18 mouse cellular contexts compared by ENCODE assay signal in genomic region chr3:95925087-95925486, GRCm38 (mm10).
"Had no signal": no experiment of that assay in that cellular context is flagged by ENCODE, and none has a peak within 500 bp of the region (broad histone marks: within the 10 kb centered on the region; RNA-seq: fewer than 3 reads in every experiment).

No protein-coding gene starts in this region.

- H3K9me3 ChIP-seq: limb, embryonic 10.5 days; limb, embryonic 13.5 days; liver, embryonic 12.5 days; liver, embryonic 15.5 days; midbrain, embryonic 12.5 days; midbrain, embryonic 15.5 days; neural tube, embryonic 13.5 days had no signal

- H3K36me3 ChIP-seq: limb, embryonic 10.5 days; limb, embryonic 13.5 days; liver, embryonic 12.5 days; liver, embryonic 15.5 days; midbrain, embryonic 12.5 days; midbrain, embryonic 15.5 days; neural tube, embryonic 13.5 days had no signal

- DNase-seq: kidney, adult 2 months; kidney, postnatal 25 days; layer of hippocampus, adult 9-11 months; liver; lung, adult 18-20 months; lung, postnatal 14 days; lung, postnatal 4 days; retina, postnatal 1 day had no signal

- H3K4me1 ChIP-seq: limb, embryonic 13.5 days; midbrain, embryonic 12.5 days; neural tube, embryonic 13.5 days had no signal

- H3K27me3 ChIP-seq: limb, embryonic 13.5 days; liver, embryonic 12.5 days; liver, embryonic 15.5 days; midbrain, embryonic 12.5 days; midbrain, embryonic 15.5 days; neural tube, embryonic 13.5 days had no signal

- ATAC-seq: intestine, postnatal 0 days; liver, embryonic 12.5 days; midbrain, embryonic 15.5 days had no signal

- H3K27ac ChIP-seq: kidney, postnatal 0 days; layer of hippocampus, adult 2 months; limb, embryonic 10.5 days; limb, embryonic 13.5 days; liver, embryonic 12.5 days; liver, embryonic 15.5 days; midbrain, embryonic 12.5 days; midbrain, embryonic 15.5 days; neural tube, embryonic 13.5 days had no signal

- H3K4me2 ChIP-seq: limb, embryonic 13.5 days; liver, embryonic 12.5 days; liver, embryonic 15.5 days; midbrain, embryonic 12.5 days; midbrain, embryonic 15.5 days; neural tube, embryonic 13.5 days had no signal

- H3K4me3 ChIP-seq: layer of hippocampus, adult 2 months; limb, embryonic 10.5 days; limb, embryonic 13.5 days; liver, embryonic 12.5 days; liver, embryonic 15.5 days; midbrain, embryonic 12.5 days; midbrain, embryonic 15.5 days; neural tube, embryonic 13.5 days had no signal

- H3K9ac ChIP-seq: limb, embryonic 13.5 days; liver, embryonic 12.5 days; liver, embryonic 15.5 days; midbrain, embryonic 12.5 days; midbrain, embryonic 15.5 days; neural tube, embryonic 13.5 days had no signal
